Mouse (Mus musculus) bone marrow, adult 2 months (tissue): ENCODE measurements at regions not wholly inside any gene's neighbourhood (a gene's known extent, or its start where the extent isn't known, plus 50 kb on each side); places are given as distances from the start of the nearest gene placed in this dataset.

Experiments
- H3K27ac ChIP-seq: fragments of 200-500 bp; 2 replicates; pipeline ENCODE4 v1.5.1; 2012; ENCODE audit warnings: low read depth, mild to moderate bottlenecking, control low read depth, inconsistent platforms, low read length; ENCODE audit not compliant: control insufficient read depth, poor library complexity, insufficient read depth
- H3K4me1 ChIP-seq: fragments of 200-500 bp; 2 replicates; pipeline ENCODE4 v1.6.1; 2011; ENCODE audit warnings: low read length; ENCODE audit not compliant: control insufficient read depth, insufficient read depth
- H3K4me3 ChIP-seq: fragments of 200-500 bp; replicated peaks from 2 replicates; pipeline ENCODE3; 2011; ENCODE audit warnings: mild to moderate bottlenecking, low read depth, low read length, control low read depth; ENCODE audit not compliant: control insufficient read depth
- CTCF ChIP-seq: fragments of 200-500 bp; IDR thresholded peaks from 2 replicates; pipeline ENCODE4 v1.5.1; 2011; ENCODE audit warnings: low read length, control low read depth; ENCODE audit not compliant: control insufficient read depth, insufficient read depth
- POLR2A ChIP-seq: fragments of 200-500 bp; IDR thresholded peaks from 2 replicates; pipeline ENCODE4 v1.6.1; 2011; ENCODE audit warnings: low read depth, mild to moderate bottlenecking, control low read depth, low read length, borderline replicate concordance; ENCODE audit not compliant: control insufficient read depth
- WGBS: fragments of 180-500 bp; shearing (Covaris S2); methylation state at CpG from one replicate; pipeline ENCODE4 v1.1.7; 2018; 5-methylcytosine and 5-hydroxymethylcytosine counted together

GRCm38 (mm10) chr10:99639469-99639868 is 120.0 kb downstream of the Csl start:
- no peak overlapping the region for H3K4me3 ChIP-seq
- WGBS = 57% methylated on average over 5 of the region's 5 CpGs
- H3K27ac ChIP-seq = no peak overlapping the region
- no peaks in the 10 kb centered on the region for H3K4me1 ChIP-seq
- no peak for TF ChIP-seq POLR2A
- TF ChIP-seq CTCF = no peak

- 8% methylated on average over 11 of the region's 11 CpGs for WGBS
- H3K4me1 ChIP-seq = no peaks in the 10 kb centered on the region
- TF ChIP-seq POLR2A = no peak
- peak; percentile 46 for TF ChIP-seq CTCF
- no peak overlapping the region for H3K4me3 ChIP-seq
- no peak overlapping the region for H3K27ac ChIP-seq
Measured at GRCm38 (mm10) chr10:99641784-99642183, 117.7 kb downstream of the Csl start.

- Histone ChIP-seq H3K4me3 (no peak overlapping the region), H3K4me1 (no peaks in the 10 kb centered on the region), H3K27ac (no peak overlapping the region)
- 52% methylated on average over 4 of the region's 4 CpGs for WGBS
- TF ChIP-seq POLR2A = no peak
- TF ChIP-seq CTCF = no peak
Measured at GRCm38 (mm10) chr10:99642201-99642827, 117.1 kb downstream of the Csl start.

GRCm38 (mm10) chr10:99644981-99645380 is 114.5 kb downstream of the Csl start:
- no peak for TF ChIP-seq POLR2A
- TF ChIP-seq CTCF = no peak
- Histone ChIP-seq H3K4me1 (no peaks in the 10 kb centered on the region), H3K4me3 (no peak overlapping the region), H3K27ac (no peak overlapping the region)
- WGBS = 45% methylated on average over 2 of the region's 2 CpGs

- Histone ChIP-seq H3K27ac (no peak overlapping the region), H3K4me1 (no peaks in the 10 kb centered on the region), H3K4me3 (no peak overlapping the region)
- TF ChIP-seq CTCF (no peak), POLR2A (no peak)
- WGBS = 71% methylated on average over 1 of the region's 1 CpGs
Measured at GRCm38 (mm10) chr10:99652011-99652410, 107.4 kb downstream of the Csl start.

GRCm38 (mm10) chr10:99654284-99654683 is 105.2 kb downstream of the Csl start:
- WGBS = 79% methylated on average over 4 of the region's 4 CpGs
- Histone ChIP-seq H3K4me3 (no peak overlapping the region), H3K27ac (no peak overlapping the region), H3K4me1 (no peaks in the 10 kb centered on the region)
- TF ChIP-seq CTCF = no peak
- no peak for TF ChIP-seq POLR2A

GRCm38 (mm10) chr10:99676557-99677098 is 82.8 kb downstream of the Csl start:
- TF ChIP-seq CTCF (no peak), POLR2A (no peak)
- Histone ChIP-seq H3K4me3 (no peak overlapping the region), H3K27ac (no peak overlapping the region), H3K4me1 (no peaks in the 10 kb centered on the region)
- WGBS = 66% methylated on average over 3 of the region's 3 CpGs

- WGBS = 77% methylated on average over 9 of the region's 9 CpGs
- Histone ChIP-seq H3K4me1 (no peaks in the 10 kb centered on the region), H3K4me3 (no peak overlapping the region), H3K27ac (no peak overlapping the region)
- no peak for TF ChIP-seq CTCF
Measured at GRCm38 (mm10) chr10:99678096-99678495, 81.4 kb downstream of the Csl start.

GRCm38 (mm10) chr10:99679813-99680212 is 79.6 kb downstream of the Csl start:
- TF ChIP-seq CTCF = no peak
- no peak for TF ChIP-seq POLR2A
- 89% methylated on average over 6 of the region's 6 CpGs for WGBS
- H3K4me1 ChIP-seq = no peaks in the 10 kb centered on the region
- no peak overlapping the region for H3K4me3 ChIP-seq
- H3K27ac ChIP-seq = no peak overlapping the region
